Comparison of ENCODE assay signal across 8 mouse cellular contexts in genomic region chr7:75456152-75456888, GRCm38 (mm10). TPM values are rescaled to one million over a fixed set of nuclear protein-coding genes. Genes with fewer than 3 reads are reported as not detected.
DNase-seq lines count a peak whose midpoint lies in the region; ATAC-seq and TF ChIP-seq lines count a peak whose summit lies in the region.

No protein-coding gene starts in this region.

- TF ChIP-seq POLR2A in small intestine, adult 2 months (IDR thresholded peaks at IDR 0.05; ENCODE audit: low read depth, low read length): no peak

- H3K9me3 ChIP-seq in forebrain, embryonic 12.5 days: no peaks in the 10 kb centered on the region
- H3K9me3 ChIP-seq in liver, embryonic 13.5 days (replicated peaks): no peaks in the 10 kb centered on the region

- DNase-seq in cerebellum, postnatal 10 days: peak; percentile 5 to 21
- DNase-seq in cerebellum, adult 8-10 months: no peak
- peak; percentile 37 for DNase-seq in CD4-positive helper T cell, adult 2 months (ENCODE audit: low read depth, low spot score)
- no peak for DNase-seq in liver, embryonic 13.5 days
- no peak for DNase-seq in adrenal gland, adult 8-10 months
- DNase-seq in cerebellum, postnatal 25 days: no peak

- H3K27me3 ChIP-seq in forebrain, embryonic 12.5 days: 0 out of 2 replicates have a peak, but pooled peaks cover 3% of the 10 kb centered on the region
- H3K27me3 ChIP-seq in liver, embryonic 13.5 days: peaks cover 19% of the 10 kb centered on the region
- H3K27me3 ChIP-seq in small intestine, adult 2 months (ENCODE audit: control insufficient read depth, insufficient read depth, low read length): no peaks in the 10 kb centered on the region

- no peak for TF ChIP-seq CTCF in small intestine, adult 2 months (IDR thresholded peaks at IDR 0.05; ENCODE audit: extremely low read depth, insufficient read length, insufficient replicate concordance, low read depth, low read length)

- 2% methylated on average over 25 of the region's 25 CpGs for WGBS in forebrain, embryonic 12.5 days
- WGBS in liver, embryonic 13.5 days (ENCODE audit: insufficient replicate concordance): 8% methylated on average over 25 of the region's 25 CpGs
- 4% methylated on average over 25 of the region's 25 CpGs for WGBS in small intestine, adult 2 months

- H3K9ac ChIP-seq in forebrain, embryonic 12.5 days: peak overlapping the region; percentile 87
- peak overlapping the region; percentile 79 for H3K9ac ChIP-seq in liver, embryonic 13.5 days

- no peak for ATAC-seq in forebrain, embryonic 12.5 days (ENCODE audit: low FRiP score)
- no peak for ATAC-seq in liver, embryonic 13.5 days (ENCODE audit: low read depth)

- H3K4me3 ChIP-seq in forebrain, embryonic 12.5 days (replicated peaks): peak overlapping the region; percentile 82
- peak overlapping the region; percentile 76 for H3K4me3 ChIP-seq in liver, embryonic 13.5 days (replicated peaks)
- H3K4me3 ChIP-seq in small intestine, adult 2 months (ENCODE audit: low read depth, low read length): peak overlapping the region; percentile 79

- peak overlapping the region; percentile 97 for H3K27ac ChIP-seq in forebrain, embryonic 12.5 days
- peak overlapping the region; percentile 77; the same call in 1 of the 2 replicates for H3K27ac ChIP-seq in liver, embryonic 13.5 days
- peak overlapping the region; percentile 85 for H3K27ac ChIP-seq in small intestine, adult 2 months (ENCODE audit: insufficient read depth, low read depth, low read length)

- peak overlapping the region; percentile 66 for H3K4me2 ChIP-seq in forebrain, embryonic 12.5 days
- peak overlapping the region; percentile 93 for H3K4me2 ChIP-seq in liver, embryonic 13.5 days

- peaks cover 12% of the 10 kb centered on the region; the same call in 1 of the 2 replicates for H3K4me1 ChIP-seq in forebrain, embryonic 12.5 days
- peaks cover 32% of the 10 kb centered on the region for H3K4me1 ChIP-seq in liver, embryonic 13.5 days (replicated peaks)
- H3K4me1 ChIP-seq in small intestine, adult 2 months (ENCODE audit: control insufficient read depth, insufficient read depth, insufficient read length, low read length): peaks cover 5% of the 10 kb centered on the region; the same call in 1 of the 2 replicates

- H3K36me3 ChIP-seq in forebrain, embryonic 12.5 days (replicated peaks): no peaks in the 10 kb centered on the region
- H3K36me3 ChIP-seq in liver, embryonic 13.5 days: no peaks in the 10 kb centered on the region
- no peaks in the 10 kb centered on the region for H3K36me3 ChIP-seq in small intestine, adult 2 months (ENCODE audit: control insufficient read depth, insufficient read depth, low read length)

RNA-seq across cellular contexts. Expression of gene Akap13, which starts 1.0 kb away (rescaled TPM):
- 24.8 and 27.6 TPM in 2 replicates for polyA plus RNA-seq in forebrain, embryonic 12.5 days (2016; fragmentation: Nextera tagmentation; extraction: Ambion mirVana)
- 33.4 and 36.0 TPM in 2 replicates for polyA plus RNA-seq in liver, embryonic 13.5 days (2015; fragmentation: Nextera tagmentation; extraction: Ambion mirVana)
- polyA plus RNA-seq in small intestine, adult 2 months (2012; rRNA removed): 6.9 and 15.8 TPM in 2 replicates
- 100 to 1,000 TPM in 2 of 4 experiments, 10 to 100 TPM in 2; 52.8 to 141 (median 95.6) TPM for total RNA-seq in adrenal gland, adult 8-10 months (2022)

Comparison
In these comparisons a context has a peak if more than half of its experiments do, and no peak if none do; other contexts are left out.
1. DNase-seq: peak in cerebellum, postnatal 10 days (2 of 2) and CD4-positive helper T cell, adult 2 months (single experiment); none in cerebellum, adult 8-10 months (single experiment), liver, embryonic 13.5 days (single experiment), adrenal gland, adult 8-10 months (single experiment) and cerebellum, postnatal 25 days (0 of 2).
2. Peak in every context shown above with its lines, with median percentiles within 50 percentile points of each other: H3K27ac ChIP-seq and H3K4me3 ChIP-seq.